Mouse (Mus musculus) T-helper 17 cell (primary cell): ENCODE measurements at regions not wholly inside any gene's neighbourhood (a gene's known extent, or its start where the extent isn't known, plus 50 kb on each side); places are given as distances from the start of the nearest gene placed in this dataset.

Experiments
- in situ Hi-C, 2 experiments: fragments of 300-600 bp; cut with MboI, MseI; formaldehyde crosslinking; loops; 1 replicate in 1 of 2; 2 replicates in 1 of 2; pipeline ENCODE4 v1.15.1; 2025; ENCODE audit warnings: high pct_unique_total_duplicates in 2 of 2

DNA sequence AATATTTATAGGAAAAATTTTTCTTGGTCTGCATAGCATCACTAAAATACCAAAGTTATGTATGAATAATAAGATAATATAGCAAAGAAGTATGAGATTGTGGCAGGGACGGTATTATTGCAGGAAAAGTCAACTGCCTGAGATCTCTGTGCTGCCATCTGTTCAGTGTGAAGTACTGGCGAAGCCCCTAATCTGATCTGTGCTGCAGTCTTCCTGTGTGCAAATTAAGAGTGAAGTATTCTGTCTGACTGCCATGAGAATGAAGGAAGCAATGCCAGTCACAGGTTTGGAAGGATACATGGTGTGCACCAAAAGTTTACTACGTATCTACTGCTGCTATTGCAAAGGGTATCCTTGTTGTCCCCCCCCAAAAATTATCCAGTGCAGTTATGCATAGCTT is 501.5 kb downstream of the Rab28 start:
- in situ Hi-C loops = no loop called here

DNA sequence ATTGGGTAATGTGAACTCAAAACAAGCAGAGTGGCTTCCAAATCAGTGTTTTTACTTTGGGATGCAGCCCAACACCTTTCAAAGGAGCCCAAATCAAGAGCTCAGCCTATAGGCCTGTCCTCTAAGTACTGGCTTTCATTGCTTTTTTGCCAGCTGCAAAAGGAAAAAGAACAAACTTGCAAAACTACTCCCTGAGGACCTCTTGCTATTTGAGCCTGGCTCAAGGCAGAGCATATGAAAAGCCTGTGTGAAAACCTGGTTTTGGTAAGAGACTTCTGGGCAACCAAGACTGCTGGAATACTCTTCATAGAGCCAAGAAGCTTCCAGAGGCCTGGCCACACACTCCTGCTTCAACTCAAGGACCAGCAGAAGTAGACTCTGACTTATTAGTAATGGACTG is 503.5 kb downstream of the Rab28 start:
- in situ Hi-C loops = no loop called here

DNA sequence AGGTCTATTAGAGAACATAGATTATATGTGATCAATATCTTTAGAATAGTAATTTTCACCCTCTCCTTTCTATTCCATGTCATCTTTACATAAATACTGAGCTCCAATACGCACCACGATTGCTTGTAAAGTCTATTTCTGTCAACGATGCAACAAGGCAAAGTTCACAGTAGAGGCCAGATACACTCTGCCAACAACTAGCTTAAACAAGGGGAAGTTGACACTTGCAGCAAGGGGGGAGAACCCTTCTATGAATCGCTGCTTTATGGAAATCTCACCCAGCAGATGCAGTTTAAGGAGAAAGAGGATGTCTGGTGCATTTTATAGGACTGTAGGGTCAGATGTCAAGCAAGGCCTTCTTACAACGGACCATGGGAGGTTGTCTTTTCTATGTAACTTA is 520.8 kb downstream of the Rab28 start:
- in situ Hi-C loops = no loop called here

DNA sequence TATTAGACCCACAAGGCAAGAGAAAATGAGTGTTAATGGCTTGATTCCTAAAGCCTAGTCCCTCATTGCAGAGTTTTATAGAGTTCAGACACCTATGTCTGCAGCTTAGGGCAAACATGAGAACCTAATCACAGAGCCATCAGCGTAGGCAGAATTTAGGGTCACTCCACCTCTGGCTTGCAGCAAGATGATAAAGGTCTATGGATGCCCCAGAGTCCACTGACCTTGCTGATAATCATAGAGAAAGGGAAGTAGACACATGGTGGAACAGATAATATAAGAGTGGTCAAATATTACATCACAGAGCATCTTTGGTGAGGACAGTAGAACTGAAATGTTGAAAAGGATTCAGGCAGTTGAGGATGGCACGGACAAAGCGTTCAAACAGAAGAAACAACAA is 530.7 kb downstream of the Rab28 start:
- in situ Hi-C loops = no loop called here

DNA sequence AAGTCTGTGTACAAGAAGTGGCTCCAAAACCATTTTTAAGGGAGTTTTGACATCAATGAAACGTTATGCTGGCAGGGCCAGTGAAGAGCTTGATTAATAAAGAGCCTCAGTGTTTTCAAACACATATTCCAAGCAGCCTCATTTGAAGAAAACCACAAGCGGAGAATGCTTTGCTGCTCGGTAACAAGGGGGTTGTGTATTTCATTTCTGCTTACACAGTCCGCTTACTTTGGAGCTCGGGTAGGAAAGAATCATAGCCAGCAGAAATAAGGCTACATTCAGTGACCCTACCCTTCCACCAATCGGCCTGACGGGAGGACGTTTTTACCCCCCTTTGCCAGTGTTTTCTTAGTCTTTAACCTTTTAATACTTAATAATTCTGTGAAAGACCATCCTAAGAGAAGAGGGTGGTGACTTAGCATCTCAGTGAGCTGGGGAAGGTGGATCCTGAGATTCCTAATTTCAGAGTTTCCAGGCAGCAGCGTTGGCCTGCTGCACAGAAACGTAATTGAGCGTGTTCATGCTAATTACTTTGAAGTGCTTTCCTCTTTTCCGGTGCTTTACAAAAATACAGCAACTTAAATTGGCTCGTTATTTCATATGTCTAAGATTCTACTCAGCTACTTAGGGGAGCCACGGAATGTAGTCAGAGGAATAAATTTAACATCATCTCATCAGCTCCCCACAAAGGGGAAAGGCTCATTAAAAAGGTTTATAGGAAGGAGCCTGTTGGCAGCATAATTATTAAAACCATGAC is 541.9 kb downstream of the Rab28 start:
- in situ Hi-C loops = no loop called here

DNA sequence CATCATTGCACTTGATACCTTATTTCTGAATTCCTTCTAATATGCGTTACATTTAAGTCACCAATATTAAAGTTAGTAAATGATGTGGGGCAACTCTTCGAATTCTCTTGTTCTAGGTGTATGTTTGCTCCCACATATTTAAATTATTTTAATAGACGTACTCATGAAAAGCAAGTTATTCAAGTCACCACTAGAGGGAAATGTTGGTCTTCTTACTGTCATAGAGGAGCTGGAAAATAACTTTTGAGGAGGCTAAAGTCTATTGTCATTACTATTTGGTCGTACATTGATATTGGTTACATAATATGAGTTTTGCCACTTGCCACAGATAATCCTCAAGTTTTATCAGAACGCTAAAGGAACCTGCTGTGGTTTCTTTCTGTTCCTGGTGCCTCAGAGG is 582.9 kb downstream of the Rab28 start:
- in situ Hi-C loops = loop anchor here in 1 of 2 experiments (5.0 kb wide), 1 partner anchor 637 kb away; the partner anchor contains the start of gene Nkx3-2

DNA sequence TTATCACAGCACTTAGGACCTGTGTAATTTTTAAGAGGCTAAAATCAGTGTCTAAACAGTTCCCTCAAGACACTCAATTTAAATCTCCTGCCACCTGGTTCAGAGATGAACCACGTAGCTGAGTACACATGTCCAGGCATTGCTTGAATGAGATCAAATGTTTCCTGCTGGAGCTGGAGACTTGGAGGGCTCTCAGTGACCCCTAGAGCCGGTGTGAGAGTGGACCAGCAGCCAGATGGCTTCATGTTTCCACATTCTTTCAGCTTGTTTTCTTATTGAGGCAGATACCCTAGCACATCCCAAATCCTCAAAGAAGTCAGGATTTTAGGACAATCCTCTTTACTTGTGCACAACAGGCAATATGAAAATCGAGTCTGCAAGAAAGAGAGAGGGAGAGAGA is 590.3 kb downstream of the Rab28 start:
- in situ Hi-C loops = no loop called here

DNA sequence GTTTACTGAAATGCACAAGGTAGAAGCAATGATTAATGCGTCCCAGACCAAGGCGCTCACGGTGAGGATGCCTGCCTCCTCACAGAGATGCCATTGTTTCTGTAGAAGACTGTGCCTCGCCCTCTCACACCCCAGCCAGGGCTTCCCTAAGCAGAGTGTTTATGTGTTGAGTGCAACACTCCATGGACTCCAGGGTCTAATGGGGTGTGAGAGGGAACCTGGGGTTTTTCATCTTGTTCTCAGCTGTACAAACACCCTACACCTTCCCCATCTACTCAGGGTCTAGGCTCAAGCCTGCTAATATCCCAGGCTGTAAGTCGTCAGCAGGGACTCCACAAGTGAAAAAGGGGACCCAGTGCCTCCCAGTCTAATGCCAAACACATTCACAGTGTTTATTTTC is 620.2 kb downstream of the Rab28 start:
- in situ Hi-C loops = loop anchor here in 1 of 2 experiments (25.0 kb wide), 1 partner anchor 1825 kb away; no protein-coding TSS in a partner anchor

DNA sequence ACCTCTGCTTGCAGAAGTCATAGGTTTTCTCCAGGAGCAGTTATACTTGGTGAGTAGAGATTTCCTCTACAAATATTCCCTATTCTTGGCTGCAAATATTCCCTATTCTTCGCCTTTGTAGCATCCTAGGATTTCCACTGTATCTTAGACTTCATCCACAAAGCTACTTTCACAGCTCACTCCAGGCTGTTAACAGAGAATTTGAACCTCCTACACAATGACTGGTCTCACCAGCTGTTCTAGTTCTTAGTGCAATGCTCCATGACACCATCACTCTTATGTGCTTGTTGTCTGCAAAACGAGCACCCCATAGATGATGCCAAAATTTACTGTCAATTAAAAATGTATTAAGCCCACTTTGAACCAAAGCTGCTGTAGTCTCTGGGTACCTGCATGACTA is 631.5 kb downstream of the Rab28 start:
- in situ Hi-C loops = loop anchor here in 1 of 2 experiments (25.0 kb wide), 1 partner anchor 1836 kb away; no protein-coding TSS in a partner anchor

DNA sequence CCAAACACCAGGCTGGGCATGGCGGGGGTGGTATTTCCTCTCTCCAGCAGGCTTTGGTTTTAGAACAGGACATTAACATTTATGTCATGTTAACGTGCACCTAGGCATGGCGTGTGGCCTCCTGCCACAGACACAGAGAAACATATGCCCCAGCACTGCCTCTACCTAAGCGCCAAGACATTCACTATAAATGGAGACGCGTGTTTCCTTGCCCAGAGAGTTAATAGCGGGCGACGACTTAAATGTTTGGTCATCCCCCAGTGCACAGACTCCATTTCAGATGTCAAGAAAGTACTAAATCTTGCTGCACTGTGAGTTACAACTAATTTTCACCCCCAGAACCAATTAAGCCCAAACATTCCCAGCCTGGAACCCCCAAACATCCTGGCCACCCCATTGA is 646.3 kb downstream of the Rab28 start:
- in situ Hi-C loops = loop anchor here in 1 of 2 experiments (10.0 kb wide), 1 partner anchor 177 kb away; no protein-coding TSS in a partner anchor

DNA sequence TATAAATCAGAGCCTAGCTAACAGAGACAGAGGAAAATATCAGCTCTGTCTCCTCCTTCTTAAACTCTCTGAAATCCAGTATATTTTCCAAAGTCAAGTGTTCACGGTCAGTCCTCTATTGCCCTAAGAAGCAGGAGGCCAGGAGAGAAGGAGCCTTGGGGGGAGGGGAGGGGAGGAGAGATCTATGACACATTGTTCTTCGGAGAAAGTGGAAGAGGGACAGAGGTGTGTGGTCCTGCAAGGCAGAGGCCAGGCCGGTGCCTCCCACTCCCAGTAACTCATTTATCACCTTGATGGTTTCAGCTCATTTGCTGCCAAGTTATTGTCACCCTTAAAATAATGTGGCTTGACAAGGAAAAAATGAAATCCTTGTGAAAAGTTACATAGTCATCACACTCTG is 646.7 kb downstream of the Rab28 start:
- in situ Hi-C loops = loop anchor here in 1 of 2 experiments (10.0 kb wide), 1 partner anchor 176 kb away; no protein-coding TSS in a partner anchor

DNA sequence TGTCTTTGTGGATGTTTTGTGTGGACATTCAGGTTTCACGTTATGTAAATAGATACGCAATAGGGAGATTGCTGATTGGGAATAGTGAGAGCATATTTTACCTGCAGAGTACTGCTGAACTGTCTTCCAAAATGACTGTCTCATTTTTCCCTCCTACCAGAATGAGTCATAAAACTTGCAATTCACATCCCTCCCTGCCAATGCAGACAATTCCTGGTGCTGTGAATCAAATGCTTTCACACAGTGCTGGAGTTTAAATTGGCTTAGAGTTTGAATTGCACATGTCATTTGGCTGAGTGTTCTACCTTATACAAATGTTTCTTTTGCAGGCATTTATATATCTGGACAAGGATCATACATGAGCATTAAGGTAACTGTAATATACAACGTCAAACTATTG is 649.9 kb downstream of the Rab28 start:
- in situ Hi-C loops = no loop called here

DNA sequence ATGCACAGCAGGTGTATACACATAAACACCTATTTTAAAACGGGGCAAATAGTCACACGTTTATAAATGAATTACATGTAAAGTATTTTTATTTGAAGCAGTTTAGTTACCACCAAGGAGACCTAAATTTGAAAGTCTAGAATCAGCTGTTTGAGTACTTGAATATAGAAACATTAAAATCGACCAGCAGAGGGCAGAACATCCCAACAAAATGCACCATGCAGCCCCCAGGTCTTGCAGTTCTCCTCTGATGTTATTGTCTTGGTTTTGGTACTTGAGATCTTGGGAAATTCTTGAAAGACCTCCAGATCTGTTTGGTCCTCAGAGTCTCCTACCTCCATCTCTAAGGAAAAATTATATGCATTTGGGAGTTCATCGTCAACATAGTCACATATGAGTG is 656.0 kb downstream of the Rab28 start:
- in situ Hi-C loops = loop anchor here (5.0 kb wide), 1 partner anchor 715 kb away; no protein-coding TSS in a partner anchor

DNA sequence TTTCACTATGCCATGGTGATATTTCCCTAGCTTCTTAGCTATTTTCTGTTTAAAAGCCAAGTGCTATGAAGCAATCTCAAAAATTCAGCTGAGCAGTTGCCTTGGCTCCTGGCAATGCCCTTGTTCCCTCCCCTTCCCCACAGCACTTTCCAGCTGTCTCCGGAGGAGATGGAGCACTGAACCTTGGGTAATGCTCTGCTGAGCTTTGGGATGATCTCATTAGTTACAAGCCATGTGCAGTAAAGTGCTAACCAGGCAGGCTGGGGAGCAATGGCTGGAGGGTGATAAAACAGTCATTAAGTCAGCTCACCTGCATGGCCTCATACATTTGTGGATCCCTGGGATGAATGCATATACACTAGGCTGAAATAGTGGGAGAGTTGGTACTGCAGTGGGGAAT is 659.4 kb downstream of the Rab28 start:
- in situ Hi-C loops = no loop called here

DNA sequence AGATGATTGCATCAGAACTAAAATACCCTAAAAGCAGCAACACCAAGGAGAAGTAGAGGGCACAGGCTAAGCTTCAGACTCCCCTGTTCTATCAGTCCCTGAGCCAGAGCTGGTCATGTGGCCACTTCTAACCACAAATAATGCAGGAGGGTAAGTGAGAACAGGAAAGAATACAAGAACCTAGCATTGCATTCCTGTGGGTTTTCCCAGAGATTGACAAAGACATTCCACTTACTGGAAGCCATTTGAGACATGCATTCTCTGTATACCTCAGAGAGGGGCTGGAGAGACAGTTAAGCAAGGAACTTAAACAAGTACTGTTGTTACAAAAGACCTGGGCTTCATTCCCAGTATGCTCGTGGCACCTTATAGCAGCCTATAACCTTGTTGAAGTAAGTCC is 662.7 kb downstream of the Rab28 start:
- in situ Hi-C loops = no loop called here

DNA sequence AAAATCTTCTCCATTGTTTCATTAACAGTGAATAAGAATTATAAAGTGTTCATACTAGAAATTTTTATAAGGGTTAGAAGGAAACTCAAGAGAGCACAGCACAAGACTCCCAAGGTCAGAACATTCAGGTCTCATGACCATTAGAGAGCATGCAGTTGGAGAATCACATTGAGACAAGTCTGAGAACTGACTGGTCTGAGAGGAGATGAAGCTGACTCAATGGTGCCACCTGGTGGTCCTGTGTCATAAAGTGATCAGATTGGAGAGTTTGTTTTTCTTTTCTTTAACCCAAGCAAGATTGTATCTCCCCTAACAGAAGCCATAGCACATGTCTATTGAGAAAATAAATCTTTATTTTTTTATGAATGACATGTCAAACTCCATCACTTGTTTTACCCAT is 663.5 kb downstream of the Rab28 start:
- in situ Hi-C loops = no loop called here

DNA sequence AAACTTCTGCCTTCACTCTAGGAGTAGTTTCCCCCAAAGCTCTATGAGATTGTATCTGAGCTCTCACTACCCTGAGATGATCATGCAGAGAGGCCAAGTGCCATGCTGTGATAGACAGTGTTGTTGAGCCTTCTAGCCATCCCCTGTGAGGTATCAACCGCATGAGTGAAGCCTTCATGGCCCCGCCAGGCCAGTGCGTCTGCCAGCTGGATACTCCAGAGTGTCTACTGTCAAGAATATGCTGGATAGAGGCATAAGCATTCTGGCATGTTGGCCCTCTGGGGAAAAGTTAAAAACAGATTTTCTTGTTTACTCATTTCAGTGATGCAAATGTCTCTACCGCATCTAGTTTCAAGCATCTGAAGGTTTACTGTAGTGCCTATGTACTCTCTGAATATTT is 669.2 kb downstream of the Rab28 start:
- in situ Hi-C loops = no loop called here

DNA sequence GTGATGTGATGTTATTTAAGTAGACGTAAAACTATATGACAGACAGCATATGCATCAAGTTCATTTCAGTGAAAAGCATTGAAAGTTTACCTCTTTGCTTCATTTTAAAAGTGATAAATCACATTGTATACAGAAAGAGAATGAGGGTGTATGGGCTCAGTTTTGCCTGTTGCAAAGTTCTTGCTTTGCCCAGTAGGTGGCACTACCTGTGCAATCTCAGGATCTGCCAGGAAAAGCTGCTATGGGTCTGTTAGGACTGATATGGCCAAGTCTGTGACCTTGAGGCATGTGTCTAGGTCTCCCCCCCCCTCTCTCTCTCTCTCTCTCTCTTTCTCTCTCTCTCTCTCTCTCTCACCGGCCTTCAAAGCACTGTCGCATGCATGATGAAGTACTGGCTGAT is 701.3 kb downstream of the Rab28 start:
- in situ Hi-C loops = no loop called here

DNA sequence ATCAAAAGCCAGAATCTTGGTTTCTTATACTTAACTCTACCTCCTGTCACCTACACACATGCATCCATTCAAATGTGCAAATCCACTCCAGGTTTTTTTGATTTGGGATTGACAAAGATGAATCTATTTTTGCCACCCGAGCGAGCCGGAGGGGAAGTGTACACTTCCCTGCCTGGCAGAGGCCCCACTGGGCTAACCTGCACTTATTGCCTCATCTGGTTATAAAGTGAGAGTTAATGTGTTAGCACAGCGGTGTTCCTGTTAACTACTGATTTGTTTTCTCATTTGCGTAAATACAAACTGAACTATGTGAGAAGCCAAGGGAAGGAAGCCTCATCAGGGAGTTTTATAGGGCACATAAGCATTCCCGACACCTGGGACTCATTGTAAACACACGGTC is 721.4 kb downstream of the Rab28 start:
- in situ Hi-C loops = no loop called here

DNA sequence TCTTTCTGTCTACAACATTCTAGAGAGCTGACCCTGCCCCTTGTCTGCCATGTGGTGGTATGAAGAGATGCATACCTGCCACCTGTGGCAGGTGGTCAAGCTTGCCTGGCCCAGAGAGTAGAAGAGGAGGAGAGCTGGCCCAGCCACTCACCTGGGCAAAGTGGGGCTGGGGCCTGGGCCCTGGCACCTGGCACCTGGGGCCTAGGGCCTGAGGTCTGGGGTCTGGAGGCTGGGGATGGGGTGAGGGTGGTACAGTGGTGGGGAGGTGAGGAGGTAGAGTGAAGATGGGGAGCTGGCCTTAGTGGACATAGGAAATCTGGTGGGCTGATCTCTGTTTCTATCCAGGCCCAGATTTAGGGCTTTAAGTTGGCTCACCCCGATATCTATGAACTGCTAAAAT is 733.1 kb downstream of the Rab28 start:
- in situ Hi-C loops = no loop called here

DNA sequence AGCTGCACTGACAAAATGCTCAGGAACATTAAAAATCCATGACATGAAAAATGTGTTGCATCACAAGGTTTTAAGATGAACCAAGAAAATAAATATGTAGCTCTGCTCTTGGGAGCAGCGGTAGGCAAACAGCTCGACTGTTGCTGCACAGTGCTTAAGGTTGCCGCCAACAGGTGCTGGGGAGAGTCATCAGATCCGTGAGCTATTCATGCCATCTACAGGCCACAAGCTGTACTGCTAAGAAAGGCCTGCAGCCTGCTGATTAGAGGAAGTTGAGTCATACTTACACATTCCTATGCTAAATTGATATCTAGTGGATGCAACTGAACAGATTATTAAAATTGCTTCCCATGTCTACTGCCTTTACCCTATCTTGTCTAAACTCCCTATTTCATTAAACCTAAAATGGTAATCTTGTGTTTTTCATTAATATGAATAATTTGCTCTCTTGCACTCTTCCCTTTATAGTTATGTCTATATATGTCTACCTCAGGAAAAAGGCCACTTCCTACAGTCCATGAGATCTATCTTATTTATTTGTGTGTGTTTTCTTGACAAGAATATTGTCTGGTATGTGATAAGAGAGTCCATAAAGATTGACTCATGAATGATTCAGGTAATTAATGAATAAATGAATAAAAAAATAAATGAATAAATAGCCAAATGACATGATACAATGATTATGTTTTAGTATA is 754.9 kb downstream of the Rab28 start:
- in situ Hi-C loops = no loop called here

DNA sequence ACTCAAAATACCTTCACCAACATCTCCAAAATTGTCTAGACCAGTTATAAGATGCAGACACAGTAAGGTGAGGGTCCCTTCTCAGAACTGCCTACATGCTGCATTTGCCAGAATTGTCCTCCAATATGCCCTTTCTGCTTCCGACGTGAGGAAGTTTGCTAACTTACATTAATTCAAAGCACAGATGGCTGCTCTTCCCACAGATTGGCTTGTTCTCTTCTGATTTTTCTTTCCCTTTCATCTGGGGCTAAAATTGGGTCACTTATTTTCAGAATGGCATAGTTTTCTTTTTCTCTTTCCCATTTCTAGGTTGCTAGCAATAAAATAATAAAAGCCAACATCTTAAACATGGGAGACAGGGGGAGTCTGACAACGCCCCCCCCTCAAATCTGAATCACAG is 778.8 kb downstream of the Rab28 start:
- in situ Hi-C loops = no loop called here

DNA sequence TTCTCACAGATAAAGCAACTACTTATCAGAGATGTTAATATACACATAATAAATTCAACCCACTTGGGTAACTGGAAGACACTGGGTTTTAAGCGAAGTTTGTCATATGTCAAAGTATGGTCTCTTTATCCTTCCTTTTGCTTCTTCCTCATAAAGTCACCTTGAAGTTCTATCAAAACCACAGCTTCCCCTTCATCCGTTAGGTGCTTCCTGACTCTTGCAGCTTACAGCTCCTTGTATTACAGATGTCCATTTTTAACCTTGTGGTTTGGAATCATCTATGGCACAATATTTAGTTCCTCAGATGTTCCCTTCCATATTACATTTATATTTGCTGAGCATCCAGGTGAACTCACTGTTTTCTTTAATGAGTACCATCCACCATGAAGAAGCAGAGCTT is 787.0 kb downstream of the Rab28 start:
- in situ Hi-C loops = no loop called here
